Mouse (Mus musculus): Measurements from ENCODE around the gene Stac3.

Stac3 gene

DNA sequence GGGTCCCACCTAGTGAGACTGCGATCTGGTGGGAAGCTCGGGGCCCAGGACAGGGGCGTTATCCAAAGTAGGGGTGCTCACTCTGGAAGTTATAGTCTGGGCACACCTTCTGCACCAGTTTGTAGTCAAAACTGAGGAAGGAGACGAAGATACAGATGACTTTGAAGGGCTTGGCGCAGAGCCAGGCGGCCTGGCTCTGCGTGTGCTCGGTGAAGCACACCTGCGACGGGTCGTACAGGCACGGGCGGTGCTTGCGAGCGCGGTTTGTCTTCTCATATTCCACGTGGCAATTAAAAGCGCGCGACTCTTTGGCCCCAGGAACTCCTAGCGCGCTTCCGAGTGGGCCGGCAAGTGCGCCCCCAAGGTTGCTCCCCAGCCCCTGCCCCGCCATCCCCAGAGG lies 24.6 kb downstream of the Stac3 start:
- no peak for DNase-seq

DNA sequence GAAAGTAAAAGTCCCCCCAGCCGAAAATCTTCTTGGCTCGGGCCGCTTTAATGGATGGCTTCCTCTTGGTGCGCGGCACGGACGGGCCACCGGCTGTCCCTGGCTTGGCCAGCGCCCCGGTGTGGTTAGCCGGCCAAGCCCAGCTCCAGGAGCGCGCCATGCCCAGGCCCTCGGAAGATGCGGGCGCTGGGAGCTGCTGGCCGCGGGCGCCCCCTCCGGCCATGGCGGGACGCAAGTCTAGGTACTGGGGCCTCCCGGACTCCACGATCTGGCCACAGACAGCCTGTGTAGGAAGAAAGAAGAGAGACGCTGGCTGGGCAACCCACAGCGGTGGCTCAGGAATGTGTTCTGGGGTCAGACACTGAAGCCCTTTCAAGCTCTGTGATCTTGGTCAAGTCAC lies 25.2 kb downstream of the Stac3 start:
- DNase-seq = no peak

GRCm38 (mm10) chr10:127527481-127527880 lies 26.0 kb downstream of the Stac3 start:
- no peak for DNase-seq

- DNase-seq = no peak
Observed at GRCm38 (mm10) chr10:127530945-127531344, 29.5 kb downstream of the Stac3 start.

DNA sequence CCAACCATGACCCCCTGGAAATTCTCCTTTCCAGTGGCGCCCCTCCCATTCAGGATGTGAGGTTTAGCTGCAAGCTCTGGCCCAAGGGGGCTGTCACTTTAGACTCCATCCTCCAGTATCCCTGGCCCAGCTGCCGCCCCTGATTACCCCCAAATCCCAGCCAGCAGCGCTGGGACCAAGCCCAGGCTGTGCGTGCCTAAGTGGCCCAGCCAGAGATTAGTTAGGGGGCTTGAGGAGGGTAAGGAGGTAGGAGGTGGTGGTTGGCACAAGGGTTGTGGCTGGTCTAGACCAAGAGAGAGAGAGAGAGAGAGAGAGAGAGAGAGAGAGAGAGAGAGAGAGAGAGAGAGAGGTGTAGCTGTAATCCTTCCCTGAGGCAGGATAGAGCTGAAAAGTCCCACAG lies 30.1 kb downstream of the Stac3 start:
- no peak for DNase-seq

DNA sequence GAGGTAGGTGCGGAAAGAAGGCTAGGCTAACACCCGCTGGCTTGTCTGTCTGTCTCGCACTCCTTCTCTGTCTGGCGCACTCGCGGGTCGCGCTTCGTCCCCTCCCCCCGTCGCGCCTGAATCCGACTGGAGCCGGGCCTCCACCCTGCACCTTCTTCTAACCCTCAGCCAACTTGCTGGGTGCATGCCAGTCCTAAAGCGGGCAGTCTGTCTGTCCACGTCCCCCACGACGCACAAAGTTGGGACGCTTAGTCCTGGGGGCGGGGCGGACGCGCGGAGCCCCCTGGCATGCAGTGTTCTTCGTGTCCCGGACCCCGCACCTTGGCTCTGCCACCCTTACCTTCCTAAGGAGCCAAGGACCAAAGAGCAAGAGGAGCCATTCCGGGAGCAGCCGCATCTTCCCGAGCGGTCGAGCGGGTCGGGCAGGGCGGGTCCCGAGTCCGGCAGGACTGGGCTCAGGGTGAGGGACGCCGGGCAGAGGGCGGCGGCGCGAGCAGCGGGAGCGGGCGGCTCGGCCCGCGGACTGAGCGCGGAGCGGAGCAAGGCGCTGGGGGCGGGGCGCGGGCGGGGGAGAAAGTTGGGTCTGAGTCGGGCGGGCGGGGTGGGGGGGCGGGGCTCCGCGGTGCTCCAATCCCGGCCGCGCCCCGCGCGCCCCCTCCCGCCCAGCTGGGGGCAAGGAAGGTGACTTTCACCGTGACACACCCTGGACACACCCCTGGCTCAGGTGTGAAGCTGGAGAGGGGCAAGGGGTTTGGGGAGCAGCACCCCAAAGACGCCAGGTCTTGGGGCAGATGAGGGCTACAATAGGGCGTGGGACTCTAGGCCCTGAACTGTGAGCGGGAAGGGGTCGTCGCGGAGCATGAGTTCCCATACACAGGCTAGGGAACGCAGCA lies 32.8 kb downstream of the Stac3 start, which contains the start of gene Nxph4:
TSS of gene Nxph4 (minus strand) at position 524 of the 893 bp plus-strand sequence.
- DNase-seq = no peak

DNA sequence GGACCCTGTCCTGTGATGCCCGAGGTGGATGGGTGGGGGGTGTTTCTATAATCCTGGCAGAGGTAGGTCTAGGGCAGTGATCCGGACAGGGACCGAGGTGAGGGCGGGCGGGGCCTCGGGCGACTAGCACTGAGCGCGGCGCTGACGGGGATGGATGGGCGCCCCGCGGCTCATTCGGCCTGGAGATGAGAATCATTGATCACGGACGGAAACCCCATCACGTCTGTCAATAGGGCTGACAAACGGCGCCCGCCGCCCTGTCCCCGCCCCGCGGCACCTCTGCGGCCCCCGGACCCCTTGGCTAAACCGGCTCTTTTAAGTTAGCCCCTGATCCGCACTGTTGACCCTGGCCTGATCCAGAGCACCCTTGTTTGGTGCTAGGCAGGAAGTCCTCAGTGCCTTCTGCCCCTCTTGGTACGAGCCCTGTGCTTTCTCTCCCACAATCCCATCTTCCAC lies 33.5 kb downstream of the Stac3 start:
- DNase-seq = no peak

- no peak for DNase-seq
Observed at GRCm38 (mm10) chr10:127536586-127537314, 35.3 kb downstream of the Stac3 start.

DNA sequence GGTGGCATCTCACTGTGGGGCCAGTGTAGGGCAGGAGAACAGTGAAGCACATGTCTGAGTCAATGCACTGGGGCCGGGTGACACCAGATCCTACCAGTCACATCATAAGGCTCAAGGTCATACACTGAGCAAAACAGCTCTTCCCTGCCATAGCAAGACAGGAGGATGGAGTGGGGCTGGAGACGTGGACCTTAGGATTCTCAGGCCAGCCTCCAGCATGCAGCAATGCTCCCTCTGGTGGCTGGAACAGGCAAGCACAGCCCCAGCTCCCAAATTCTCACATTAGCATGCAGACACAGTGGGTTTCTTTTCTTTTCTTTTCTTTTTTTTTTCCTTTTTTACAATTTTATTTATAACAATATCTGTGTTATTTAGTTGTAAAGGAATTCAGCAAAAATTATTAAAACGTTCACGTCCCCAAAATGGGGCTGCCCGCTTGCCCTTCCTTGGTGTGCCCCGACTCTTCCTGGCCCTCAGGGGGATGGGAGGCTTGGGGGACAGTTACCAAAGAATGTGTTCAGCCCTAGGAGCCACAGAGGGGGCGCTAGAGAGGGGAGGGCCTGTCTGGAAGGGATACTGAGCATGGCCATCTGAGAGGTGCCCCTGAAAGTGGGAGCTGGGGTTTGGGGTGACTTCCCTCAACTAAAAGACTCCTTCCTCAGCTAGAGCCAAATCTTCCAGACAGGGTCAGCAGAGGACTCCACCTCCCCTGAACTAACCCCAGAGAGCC lies 36.5 kb downstream of the Stac3 start:
- DNase-seq = peak; percentile 80

- DNase-seq = no peak
Observed at GRCm38 (mm10) chr10:127541510-127541909, 40.0 kb downstream of the Stac3 start.

DNA sequence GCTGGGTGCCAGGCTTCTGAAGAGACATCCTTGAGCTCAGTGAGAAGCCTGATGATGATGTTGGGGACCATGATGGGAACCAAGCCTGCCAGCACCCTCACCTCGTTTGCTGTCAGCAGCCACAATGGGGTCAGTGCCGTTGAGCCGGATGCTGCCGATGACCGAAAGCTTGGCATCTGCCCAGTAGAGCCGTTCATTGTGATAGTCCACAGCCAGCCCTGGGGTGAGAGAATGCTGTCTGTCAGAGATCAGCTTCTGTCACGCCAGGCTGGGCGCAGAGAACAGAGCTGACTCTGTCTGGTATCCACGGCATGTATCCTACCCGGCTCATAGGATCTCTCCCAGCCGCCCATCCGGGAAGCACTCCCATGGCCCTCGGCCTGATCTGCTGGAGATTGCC lies 40.6 kb downstream of the Stac3 start:
- DNase-seq = peak; percentile 84

DNA sequence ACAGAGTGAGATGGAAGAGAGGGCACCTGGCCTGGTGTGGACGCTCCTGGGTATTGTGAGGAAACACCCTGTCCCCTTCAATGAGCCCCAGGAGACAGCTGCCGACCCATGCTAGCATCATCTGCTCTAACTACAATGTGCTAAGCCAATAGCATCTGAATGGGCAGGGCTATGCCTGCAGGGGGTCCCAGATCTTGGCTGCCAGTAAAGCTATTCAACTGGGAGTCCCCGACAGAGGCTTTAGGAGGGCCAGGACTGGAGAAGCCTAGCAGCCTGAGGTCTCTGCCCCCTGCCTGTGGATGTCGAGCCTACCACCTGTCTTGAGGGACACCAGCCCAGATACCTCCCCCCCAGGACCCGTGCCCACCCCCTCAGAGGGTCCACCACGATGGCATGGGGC lies 41.2 kb downstream of the Stac3 start:
- no peak for DNase-seq

- DNase-seq = no peak
Observed at GRCm38 (mm10) chr10:127543916-127544315, 42.4 kb downstream of the Stac3 start.

GRCm38 (mm10) chr10:127544375-127544774 lies 42.9 kb downstream of the Stac3 start:
- no peak for DNase-seq

DNA sequence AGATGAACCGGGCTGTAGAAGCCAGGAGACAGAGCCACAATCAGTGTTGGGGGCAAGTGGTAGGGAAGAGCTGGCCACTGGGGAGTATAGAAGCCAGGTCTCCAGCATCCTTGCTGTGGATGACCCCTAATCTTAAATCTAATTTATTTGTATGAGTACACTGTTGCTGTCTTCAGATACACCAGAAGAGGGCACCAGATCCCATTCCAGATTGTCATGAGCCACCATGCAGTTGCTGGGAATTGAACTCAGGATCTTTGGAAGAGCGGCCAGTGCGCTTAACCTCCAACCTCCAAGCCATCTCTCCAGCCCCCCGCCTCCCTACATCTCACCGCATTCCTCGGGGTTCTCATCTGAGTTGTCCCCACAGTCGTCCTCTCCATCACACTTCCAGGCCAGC lies 45.0 kb downstream of the Stac3 start:
- DNase-seq = no peak

DNA sequence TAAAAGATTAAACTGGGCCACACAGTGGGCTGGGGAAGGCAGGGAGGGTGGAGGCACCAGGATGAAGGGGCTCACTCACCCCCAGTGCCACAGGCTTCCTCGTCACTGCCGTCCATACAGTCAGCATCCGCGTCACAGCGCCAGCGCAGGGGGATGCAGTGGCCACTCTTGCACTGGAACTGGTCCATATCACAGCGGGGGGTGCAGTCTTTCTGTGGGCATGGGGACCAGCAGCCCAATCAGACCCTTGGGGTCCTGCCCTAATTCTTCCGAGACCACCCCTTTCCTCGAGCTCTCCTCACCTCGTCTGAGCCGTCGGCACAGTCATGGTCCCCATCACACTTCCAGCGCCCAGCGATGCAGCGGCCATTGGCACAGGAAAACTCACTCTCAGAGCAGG lies 46.8 kb downstream of the Stac3 start:
- DNase-seq = no peak

DNA sequence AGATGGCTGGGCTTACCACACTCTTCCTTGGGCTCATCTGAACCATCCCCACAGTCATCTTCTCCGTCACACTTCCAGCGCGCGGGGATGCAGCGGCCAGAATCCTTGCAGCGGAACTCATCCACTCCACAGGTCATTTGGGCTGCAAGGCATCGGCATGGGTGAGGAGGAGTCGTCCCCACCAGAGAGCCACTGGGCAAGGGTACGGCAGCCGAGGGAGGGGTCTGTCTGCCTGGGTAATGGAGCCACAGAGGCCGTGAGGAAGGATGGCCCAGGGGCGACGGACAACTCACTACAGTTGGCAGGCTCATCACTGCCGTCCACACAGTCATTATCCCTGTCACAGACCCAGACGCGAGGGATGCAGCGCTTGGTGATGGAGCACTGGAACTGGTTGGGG lies 48.4 kb downstream of the Stac3 start:
- DNase-seq = no peak

DNA sequence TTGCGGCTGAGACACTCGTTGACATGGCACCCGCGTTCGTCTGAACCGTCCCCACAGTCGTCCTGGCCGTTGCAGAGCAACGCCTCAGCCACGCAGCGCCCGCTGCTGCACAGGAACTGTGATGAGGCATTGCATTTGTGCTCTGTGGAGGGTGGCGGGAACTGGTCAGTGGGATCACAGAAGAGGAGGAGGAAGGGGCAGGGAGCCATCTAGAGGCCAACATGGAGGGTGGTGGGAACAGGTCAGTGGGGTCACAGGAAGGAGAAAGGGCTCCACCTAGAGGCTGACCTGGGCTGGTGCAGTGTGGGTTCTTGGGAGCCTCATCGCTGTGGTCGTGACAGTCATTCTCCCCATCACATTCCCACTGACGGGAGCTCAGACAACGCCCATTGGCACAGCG lies 54.2 kb downstream of the Stac3 start:
- DNase-seq = no peak

GRCm38 (mm10) chr10:127557397-127557796 lies 55.9 kb downstream of the Stac3 start:
- DNase-seq = no peak
